Mouse (Mus musculus): ENCODE results near the gene Srebf2.

DNA sequence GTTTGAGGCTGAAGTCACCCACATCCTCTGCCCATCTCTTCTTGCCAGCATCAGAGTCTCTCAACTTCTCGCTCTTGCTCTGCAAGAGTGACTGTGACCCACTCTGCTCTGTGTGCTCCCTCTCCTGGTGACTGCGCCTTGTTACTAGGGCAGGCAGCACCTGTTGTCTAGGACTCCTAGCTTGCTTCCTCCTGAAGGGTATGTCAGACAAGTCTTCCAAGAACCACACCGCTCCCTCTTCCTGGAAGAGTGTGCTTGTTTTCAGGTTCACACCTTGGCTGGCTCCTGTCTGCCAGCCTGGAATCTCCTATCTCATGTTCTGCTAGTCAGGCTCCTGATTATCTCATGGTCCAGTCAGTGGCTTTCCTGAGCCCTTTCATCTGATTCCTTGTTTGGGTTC lies 6.6 kb upstream of the Srebf2 start:
- TF ChIP-seq CTCF (IDR thresholded peaks at IDR 0.05; ENCODE audit: extremely low read depth, insufficient read length, insufficient replicate concordance, low read depth, low read length), result peak; percentile 16; the same call in 1 of the 2 replicates
- no peak for TF ChIP-seq POLR2A (IDR thresholded peaks at IDR 0.05; ENCODE audit: low read depth, low read length)
